Mouse (Mus musculus) skeletal muscle tissue, adult 2 months (tissue): ENCODE results near the gene Ccdc13.

ENCODE experiments used
- DNase-seq: peaks from one replicate; pipeline ENCODE4 v3.0.0-alpha.2; 2012; ENCODE audit warnings: low read depth, low spot score

Ccdc13 gene

DNA sequence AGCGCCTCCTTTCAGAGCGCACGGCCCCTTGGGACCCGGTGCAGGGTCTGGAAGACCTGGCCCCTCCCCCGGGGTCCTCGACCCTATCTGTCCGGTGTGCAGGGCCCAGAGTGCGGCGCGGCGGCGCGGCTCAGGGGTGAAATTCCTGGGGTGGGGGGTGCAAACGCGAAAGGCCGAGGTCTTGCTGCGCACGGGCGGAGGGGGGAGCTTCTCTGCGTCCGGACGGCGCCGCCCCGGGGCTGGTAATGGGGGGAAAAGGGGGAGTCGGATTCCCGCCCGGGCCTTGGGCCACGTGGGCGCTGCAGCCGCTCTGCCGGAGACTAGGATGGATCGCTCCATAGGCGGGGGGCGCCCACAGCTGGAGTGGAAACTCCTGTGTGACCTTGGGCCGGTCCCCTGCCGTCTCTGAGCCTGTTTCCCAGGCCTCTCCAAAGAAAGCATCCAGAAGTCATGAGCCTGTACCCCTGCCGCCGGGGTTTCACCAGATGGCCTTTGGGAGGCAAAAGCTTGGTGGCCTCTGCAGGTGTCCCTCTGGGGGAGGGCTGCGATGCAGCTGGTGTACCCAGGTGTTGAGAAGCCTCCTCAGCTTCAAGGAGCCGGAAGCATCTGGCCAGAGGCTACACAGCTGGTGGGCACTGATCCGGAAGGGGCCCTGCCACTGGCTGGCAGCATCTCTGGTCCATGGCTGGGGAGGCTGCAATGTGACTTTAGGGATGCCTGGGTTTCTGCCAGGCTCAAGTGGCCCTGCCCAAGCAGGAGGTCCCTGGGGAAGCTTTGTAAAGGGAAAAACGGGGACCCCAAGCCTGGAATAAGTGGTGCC, 78.8 kb downstream of the Ccdc13 start:
- no peak for DNase-seq

DNA sequence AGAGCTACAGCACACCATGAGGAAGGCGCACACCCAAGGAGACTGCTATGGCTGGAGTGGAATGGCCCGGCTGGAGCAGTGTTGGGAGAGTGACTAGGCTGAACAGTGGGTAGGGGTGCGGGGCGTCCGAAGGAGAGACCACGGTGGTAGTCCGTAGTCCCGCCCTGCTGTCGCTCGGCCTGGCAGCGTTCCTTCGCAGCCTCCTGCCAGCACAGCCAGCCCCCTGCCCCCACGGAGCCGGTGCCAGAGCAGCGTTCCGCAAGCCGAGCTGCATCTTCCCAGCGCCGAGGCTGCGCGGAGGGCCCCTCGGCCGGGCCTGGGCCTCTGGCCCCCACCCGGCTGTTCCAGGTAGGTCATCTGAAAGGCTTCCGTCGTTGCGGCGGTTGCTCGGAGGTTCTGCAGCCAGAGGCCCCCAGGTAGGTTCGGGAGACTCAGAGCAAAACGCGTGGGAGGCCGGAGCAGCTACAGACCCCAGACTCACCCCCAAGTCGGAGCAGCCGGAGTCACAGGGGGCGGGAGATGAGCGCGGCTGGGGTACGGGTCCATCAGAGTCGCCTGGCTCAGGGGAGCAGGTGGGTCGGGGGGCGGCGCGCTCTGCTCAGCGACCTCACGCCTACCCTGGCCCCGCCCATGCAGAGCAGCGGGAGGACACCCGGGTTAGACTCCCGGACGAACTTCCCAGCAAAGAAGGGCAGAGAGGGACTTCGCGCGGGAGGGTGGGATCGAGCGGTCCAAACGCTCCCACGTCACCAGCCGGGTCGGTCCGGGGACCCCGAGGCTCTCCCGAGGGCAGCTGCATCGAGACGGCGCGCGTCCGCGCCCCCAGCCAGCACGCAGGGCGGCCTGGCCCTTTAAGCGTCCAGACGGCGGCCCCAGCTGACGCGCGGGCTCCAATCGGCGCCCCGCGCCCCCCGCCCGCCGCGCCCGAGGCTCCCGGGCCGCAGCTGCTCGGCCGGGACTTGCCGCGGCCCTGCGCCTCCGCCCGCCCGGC, 79.9 kb downstream of the Ccdc13 start, which contains the start of gene Zfp651:
Zfp651 (plus strand) TSS at position 240 of the 991 bp plus-strand sequence.
- DNase-seq: no peak

DNA sequence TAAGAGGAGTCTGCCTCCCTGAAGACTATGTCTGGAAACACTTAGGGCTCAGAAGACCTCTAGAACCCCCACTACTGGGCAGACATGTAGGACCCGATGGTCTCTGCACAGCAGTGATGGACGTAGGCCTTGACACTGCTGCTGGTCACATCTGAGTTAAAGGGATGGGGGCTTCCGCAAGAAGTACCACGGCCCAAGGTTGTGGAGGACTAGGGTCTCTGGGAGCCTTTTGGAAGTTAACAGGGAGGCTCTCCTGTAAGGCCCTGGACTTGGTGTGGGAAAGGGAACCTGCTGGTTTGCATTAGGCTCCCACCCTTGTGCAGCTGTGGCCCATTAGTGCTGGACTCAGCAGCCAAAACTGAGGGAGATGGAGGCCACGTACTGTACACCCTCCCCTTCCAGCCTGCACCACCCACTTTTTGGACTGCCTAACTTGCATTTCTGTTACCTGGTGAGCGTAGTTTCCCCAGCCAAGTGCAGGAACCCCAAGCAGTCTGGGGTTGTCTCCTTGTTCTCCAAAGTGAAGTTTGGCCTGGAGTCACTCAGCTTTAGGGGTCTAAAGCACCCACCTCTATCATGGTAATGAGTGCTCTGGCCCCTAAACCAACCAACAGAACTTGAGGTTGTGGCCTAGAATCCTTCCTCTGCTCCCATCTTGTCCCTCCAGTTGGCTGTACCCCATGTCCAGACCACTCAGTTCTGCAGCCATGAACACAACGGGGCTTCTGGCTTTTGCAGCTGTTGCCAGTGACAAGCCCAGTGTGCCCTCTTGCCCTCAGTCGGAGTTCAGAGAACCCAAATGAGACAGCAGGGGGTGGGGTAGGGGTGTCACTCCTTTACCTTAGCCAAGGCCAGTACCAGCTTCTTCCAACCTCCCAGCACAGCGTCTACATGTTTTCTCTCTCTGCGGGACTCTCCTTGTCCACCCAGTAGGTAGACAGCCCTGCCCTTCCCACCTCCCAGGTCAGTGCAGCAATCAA, 81.1 kb downstream of the Ccdc13 start:
- DNase-seq: no peak

DNA sequence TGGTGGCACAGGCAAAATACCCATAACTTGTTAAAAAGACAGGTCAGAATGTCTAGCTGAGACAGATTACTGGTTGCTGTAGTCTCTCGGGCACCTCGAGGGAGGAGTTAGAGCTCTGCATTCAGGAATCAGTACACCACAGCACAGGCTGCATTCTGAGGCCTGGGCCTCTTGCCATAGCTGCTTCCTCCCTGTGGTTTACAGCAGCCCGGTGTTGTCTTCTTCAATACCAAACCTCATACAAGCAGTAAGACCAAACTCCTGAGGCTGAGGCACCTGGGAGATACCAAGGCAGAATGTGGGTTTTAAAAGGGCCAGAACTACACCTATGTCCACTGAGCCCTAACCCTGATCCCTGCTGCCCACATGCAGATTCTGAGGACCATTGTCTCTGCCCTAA, 81.8 kb downstream of the Ccdc13 start:
- DNase-seq: no peak

DNA sequence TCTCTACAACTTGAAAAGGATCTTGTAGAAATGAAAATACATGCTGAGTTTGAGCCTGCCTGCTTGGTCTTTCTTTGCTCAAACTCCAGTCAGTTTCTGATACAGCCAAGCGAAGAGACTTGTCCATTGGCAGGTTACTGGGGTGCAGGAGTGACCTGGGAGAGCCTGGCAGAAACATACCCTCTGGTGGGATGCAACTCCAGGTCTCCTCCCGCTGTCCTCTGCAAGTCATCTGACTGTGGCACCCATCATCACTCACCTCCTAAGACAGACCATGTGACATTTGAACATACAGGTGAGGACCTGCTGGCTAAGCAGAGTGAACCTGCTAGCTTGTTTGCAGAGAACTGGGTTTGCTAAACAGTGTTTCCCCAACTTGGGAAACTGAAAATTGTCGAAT, 82.5 kb downstream of the Ccdc13 start:
- DNase-seq: no peak

DNA sequence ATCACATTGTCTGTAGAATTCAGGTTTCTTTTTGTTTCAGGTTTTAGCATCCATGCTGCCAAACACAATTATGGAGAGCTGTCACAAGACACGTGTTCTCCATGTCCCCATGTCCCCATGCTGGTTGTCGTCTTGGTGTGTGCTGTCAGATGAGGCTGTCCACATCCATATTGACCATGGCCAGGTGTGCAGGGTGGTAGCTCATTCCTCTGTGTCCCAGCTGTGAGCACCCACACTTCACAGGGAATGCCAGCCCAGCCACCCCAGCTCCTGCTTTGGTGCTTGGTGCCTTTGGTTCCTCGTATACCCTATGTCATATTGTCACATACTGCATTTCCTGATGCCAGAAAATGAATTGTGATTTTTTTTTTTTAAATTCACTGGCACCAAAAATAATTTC, 84.6 kb downstream of the Ccdc13 start:
- DNase-seq: no peak

DNA sequence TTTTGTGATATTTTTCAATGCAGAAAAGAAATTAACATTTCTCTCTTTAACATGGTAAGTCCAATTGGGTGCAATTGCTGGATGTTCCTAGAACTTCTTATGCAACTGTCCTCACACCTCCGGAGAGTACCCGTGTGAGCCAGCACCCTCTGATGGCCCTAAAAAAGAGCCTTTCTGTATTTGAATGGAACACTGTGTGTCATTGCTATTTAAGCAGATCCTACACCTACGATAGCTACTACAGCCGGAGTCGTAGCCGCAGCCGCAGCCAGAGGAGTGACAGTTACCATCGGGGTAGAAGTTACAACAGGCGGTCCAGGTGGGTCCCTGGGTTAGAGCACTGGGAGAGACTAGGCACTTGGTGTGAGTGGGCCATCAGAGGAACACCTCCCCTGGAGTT, 86.5 kb downstream of the Ccdc13 start:
- no peak for DNase-seq
